Mouse (Mus musculus): ENCODE measurements around the gene Thsd1. TPM values are rescaled to one million over a fixed set of nuclear protein-coding genes. Genes with fewer than 3 reads are reported as not detected.
"Not testable (repeated sequence)": the region's sequence is repeated elsewhere in the genome, so short reads cannot be mapped to it uniquely, and the experiment has no call there.

Thsd1 gene
- polyA plus RNA-seq, 1 experiment from 2014 or later, result 14.4 TPM

DNA sequence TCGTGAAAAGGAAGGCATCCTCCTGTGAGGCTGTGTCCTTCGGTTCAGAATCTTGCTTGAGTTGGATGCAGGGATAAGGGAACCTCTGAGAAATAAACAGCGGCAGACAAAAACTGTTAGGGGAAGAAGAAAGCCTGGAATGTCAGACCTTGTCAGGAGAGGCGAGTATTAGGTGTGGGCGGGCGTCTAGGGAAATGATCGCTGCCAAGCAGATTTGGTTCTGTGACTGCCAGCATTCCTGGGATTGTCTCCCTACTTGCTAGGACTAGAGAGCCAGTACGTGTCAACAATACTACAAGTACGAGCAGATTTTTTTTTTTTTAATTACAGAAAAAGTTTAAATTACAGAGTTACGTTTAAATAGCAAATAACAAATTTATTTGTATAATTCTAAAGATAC is 47.5 kb downstream of the Thsd1 start:
- ATAC-seq (replicated peaks; ENCODE audit: insufficient number of reproducible peaks, low FRiP score, low TSS enrichment), result no peak

GRCm38 (mm10) chr8:22282999-22283491 is 55.9 kb downstream of the Thsd1 start, which contains the start of gene Tpte:
Gene Tpte (plus strand): TSS chr8:22283441.
- Histone ChIP-seq H3K9ac (ENCODE audit: low read depth, low read length) (no peak within 1 kb of the TSS), H3K27me3 (ENCODE audit: control insufficient read depth, insufficient read depth, low read length) (no peaks in the 10 kb centered on the region), H3K27ac (ENCODE audit: low read depth, low read length) (no peak within 1 kb of the TSS), H3K36me3 (ENCODE audit: control insufficient read depth, insufficient read depth, low read length) (no peaks in the 10 kb centered on the region), H3K9me3 (replicated peaks; ENCODE audit: control insufficient read depth, low read length) (no peaks in the 10 kb centered on the region), H3K4me3 (ENCODE audit: low read depth, low read length) (no peak within 1 kb of the TSS), H3K4me2 (no peak within 1 kb of the TSS), H3K4me1 (ENCODE audit: control insufficient read depth, insufficient read depth, low read length) (no peaks in the 10 kb centered on the region)
- ATAC-seq (replicated peaks; ENCODE audit: insufficient number of reproducible peaks, low FRiP score, low TSS enrichment), result no peak
- 67% methylated on average over 2 of the region's 2 CpGs for WGBS (ENCODE audit: insufficient replicate concordance)

More for the DNA sequence above, 47.5 kb downstream of the Thsd1 start:
- H3K27me3 ChIP-seq (ENCODE audit: control insufficient read depth, insufficient read depth, low read length), result no peaks in the 10 kb centered on the region
- no peaks in the 10 kb centered on the region for H3K4me1 ChIP-seq (ENCODE audit: control insufficient read depth, insufficient read depth, low read length)
- no peak overlapping the region for H3K4me2 ChIP-seq
- no peak overlapping the region for H3K9ac ChIP-seq (ENCODE audit: low read depth, low read length)
- H3K36me3 ChIP-seq (ENCODE audit: control insufficient read depth, insufficient read depth, low read length), result no peaks in the 10 kb centered on the region
- H3K4me3 ChIP-seq (ENCODE audit: low read depth, low read length), result no peak overlapping the region
- no peak overlapping the region for H3K27ac ChIP-seq (ENCODE audit: low read depth, low read length)
- no peaks in the 10 kb centered on the region for H3K9me3 ChIP-seq (replicated peaks; ENCODE audit: control insufficient read depth, low read length)
- WGBS (ENCODE audit: insufficient replicate concordance), result 55% methylated on average over 10 of the region's 10 CpGs

GRCm38 (mm10) chr8:22302326-22302725 is 75.2 kb downstream of the Thsd1 start:
- Histone ChIP-seq H3K27me3 (ENCODE audit: control insufficient read depth, insufficient read depth, low read length) (no peaks in the 10 kb centered on the region), H3K36me3 (ENCODE audit: control insufficient read depth, insufficient read depth, low read length) (no peaks in the 10 kb centered on the region), H3K9ac (ENCODE audit: low read depth, low read length) (no peak overlapping the region), H3K4me2 (no peak overlapping the region), H3K4me1 (ENCODE audit: control insufficient read depth, insufficient read depth, low read length) (no peaks in the 10 kb centered on the region), H3K4me3 (ENCODE audit: low read depth, low read length) (no peak overlapping the region), H3K27ac (ENCODE audit: low read depth, low read length) (no peak overlapping the region), H3K9me3 (replicated peaks; ENCODE audit: control insufficient read depth, low read length) (no peaks in the 10 kb centered on the region)
- no peak for ATAC-seq (replicated peaks; ENCODE audit: insufficient number of reproducible peaks, low FRiP score, low TSS enrichment)
- 62% methylated on average over 2 of the region's 2 CpGs for WGBS (ENCODE audit: insufficient replicate concordance)

GRCm38 (mm10) chr8:22302896-22303306 is 75.8 kb downstream of the Thsd1 start:
- no peaks in the 10 kb centered on the region for H3K9me3 ChIP-seq (replicated peaks; ENCODE audit: control insufficient read depth, low read length)
- no peaks in the 10 kb centered on the region for H3K36me3 ChIP-seq (ENCODE audit: control insufficient read depth, insufficient read depth, low read length)
- no peak for ATAC-seq (replicated peaks; ENCODE audit: insufficient number of reproducible peaks, low FRiP score, low TSS enrichment)
- WGBS (ENCODE audit: insufficient replicate concordance), result 22% methylated on average over 7 of the region's 7 CpGs
- peak overlapping the region; percentile 34; the same call in 1 of the 2 replicates for H3K9ac ChIP-seq (ENCODE audit: low read depth, low read length)
- H3K27ac ChIP-seq (ENCODE audit: low read depth, low read length), result no peak overlapping the region
- H3K4me1 ChIP-seq (ENCODE audit: control insufficient read depth, insufficient read depth, low read length), result no peaks in the 10 kb centered on the region
- no peak overlapping the region for H3K4me3 ChIP-seq (ENCODE audit: low read depth, low read length)
- H3K4me2 ChIP-seq, result peak overlapping the region; percentile 59
- H3K27me3 ChIP-seq (ENCODE audit: control insufficient read depth, insufficient read depth, low read length), result no peaks in the 10 kb centered on the region

GRCm38 (mm10) chr8:22304045-22304444 is 76.9 kb downstream of the Thsd1 start:
- H3K27me3 ChIP-seq (ENCODE audit: control insufficient read depth, insufficient read depth, low read length); H3K4me1 ChIP-seq (ENCODE audit: control insufficient read depth, insufficient read depth, low read length); ATAC-seq (replicated peaks; ENCODE audit: insufficient number of reproducible peaks, low FRiP score, low TSS enrichment); H3K27ac ChIP-seq (ENCODE audit: low read depth, low read length); H3K4me3 ChIP-seq (ENCODE audit: low read depth, low read length); H3K9ac ChIP-seq (ENCODE audit: low read depth, low read length); H3K9me3 ChIP-seq (replicated peaks; ENCODE audit: control insufficient read depth, low read length); H3K4me2 ChIP-seq; H3K36me3 ChIP-seq (ENCODE audit: control insufficient read depth, insufficient read depth, low read length): not testable (repeated sequence)
- 77% methylated on average over 8 of the region's 9 CpGs for WGBS (ENCODE audit: insufficient replicate concordance)

GRCm38 (mm10) chr8:22306999-22307398 is 79.9 kb downstream of the Thsd1 start:
- Histone ChIP-seq H3K4me3 (ENCODE audit: low read depth, low read length) (no peak overlapping the region), H3K36me3 (ENCODE audit: control insufficient read depth, insufficient read depth, low read length) (no peaks in the 10 kb centered on the region), H3K9ac (ENCODE audit: low read depth, low read length) (no peak overlapping the region), H3K27ac (ENCODE audit: low read depth, low read length) (no peak overlapping the region), H3K27me3 (ENCODE audit: control insufficient read depth, insufficient read depth, low read length) (no peaks in the 10 kb centered on the region), H3K4me2 (no peak overlapping the region), H3K9me3 (replicated peaks; ENCODE audit: control insufficient read depth, low read length) (no peaks in the 10 kb centered on the region), H3K4me1 (ENCODE audit: control insufficient read depth, insufficient read depth, low read length) (no peaks in the 10 kb centered on the region)
- ATAC-seq (replicated peaks; ENCODE audit: insufficient number of reproducible peaks, low FRiP score, low TSS enrichment), result no peak
- 74% methylated on average over 10 of the region's 10 CpGs for WGBS (ENCODE audit: insufficient replicate concordance)

Other genes with a start within 250 kb of the Thsd1 start
- 2.9 and 3.6 TPM in 2 replicates for gene Atp7b, start 167.0 kb upstream of the Thsd1 start, polyA plus RNA-seq (2014; fragmentation: Nextera tagmentation; extraction: Ambion mirVana)
- 27.0 and 31.5 TPM in 2 replicates for gene Alg11, start 166.6 kb upstream of the Thsd1 start, polyA plus RNA-seq (2014; fragmentation: Nextera tagmentation; extraction: Ambion mirVana)
- 0.27 TPM in 1 of 2 replicates, not detected in the other for gene Nek5, start 102.3 kb upstream of the Thsd1 start, polyA plus RNA-seq (2014; fragmentation: Nextera tagmentation; extraction: Ambion mirVana)
- gene Nek3, start 60.9 kb upstream of the Thsd1 start, polyA plus RNA-seq (2014; fragmentation: Nextera tagmentation; extraction: Ambion mirVana), result 5.8 and 7.8 TPM in 2 replicates
- 37.4 and 37.6 TPM in 2 replicates for gene Ckap2, start 41.5 kb upstream of the Thsd1 start, polyA plus RNA-seq (2014; fragmentation: Nextera tagmentation; extraction: Ambion mirVana)
- 27.7 and 29.6 TPM in 2 replicates for gene Vps36, start 34.5 kb upstream of the Thsd1 start, polyA plus RNA-seq (2014; fragmentation: Nextera tagmentation; extraction: Ambion mirVana)
- gene Tpte, start 56.1 kb downstream of the Thsd1 start, polyA plus RNA-seq (2014; fragmentation: Nextera tagmentation; extraction: Ambion mirVana), result not detected in 2 replicates
- 11.1 and 14.9 TPM in 2 replicates for gene Slc25a15, start 171.3 kb downstream of the Thsd1 start, polyA plus RNA-seq (2014; fragmentation: Nextera tagmentation; extraction: Ambion mirVana)
- gene Mrps31, start 184.0 kb downstream of the Thsd1 start, polyA plus RNA-seq (2014; fragmentation: Nextera tagmentation; extraction: Ambion mirVana), result 46.9 and 47.4 TPM in 2 replicates

All from heart, embryonic 11.5 days (tissue).